10 mouse cellular contexts compared by ENCODE assay signal in the genomic region with DNA sequence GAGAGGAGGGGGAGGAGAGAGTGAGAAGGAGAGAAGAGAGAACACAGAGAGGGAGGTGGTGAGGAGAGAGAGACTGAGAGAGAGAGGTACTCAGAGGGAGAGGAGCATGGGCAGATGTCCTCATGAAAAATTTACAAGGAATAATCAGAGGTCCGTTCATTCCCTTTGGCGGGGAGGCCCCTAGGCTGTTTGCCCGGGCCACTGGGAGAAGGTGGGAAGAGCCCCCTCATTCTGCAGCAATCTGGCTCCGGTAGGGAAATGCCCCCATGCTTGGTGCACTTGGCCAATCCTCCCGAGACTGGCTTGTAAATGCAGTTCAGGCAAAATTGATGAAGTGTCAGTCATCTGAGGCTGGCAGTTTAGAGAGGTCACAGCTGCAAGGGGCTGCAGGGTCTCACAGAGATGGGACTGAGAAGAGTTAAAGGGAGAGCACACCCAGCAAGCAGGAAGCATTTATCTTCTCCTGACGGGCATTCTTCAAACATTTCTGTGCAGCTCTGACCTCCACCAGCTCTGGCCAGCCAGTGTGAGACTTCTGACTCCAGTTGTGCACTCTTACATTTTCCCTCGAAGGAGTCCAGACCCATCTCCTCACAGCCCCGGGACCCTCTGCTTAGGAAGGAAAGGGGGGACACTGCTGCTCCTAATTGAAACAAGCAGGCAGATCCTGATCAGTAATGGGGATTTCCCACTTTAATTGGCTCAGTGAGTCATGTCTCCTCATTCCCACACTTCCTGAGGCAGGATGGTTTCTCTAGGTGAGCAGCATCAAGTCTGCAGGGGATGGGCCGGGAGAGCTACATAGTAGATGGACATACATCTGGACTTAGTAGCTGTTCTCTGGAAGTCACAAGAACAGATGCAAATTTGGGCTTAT.
DNase-seq lines count a peak whose midpoint lies in the region; ATAC-seq and TF ChIP-seq lines count a peak whose summit lies in the region.
"Had no signal": no experiment of that assay in that cellular context is flagged by ENCODE, and none has a peak within 500 bp of the region (broad histone marks: within the 10 kb centered on the region; RNA-seq: fewer than 3 reads in every experiment).

No protein-coding gene starts in this region.

- H3K36me3 ChIP-seq in forebrain, embryonic 14.5 days (ENCODE audit: control insufficient read depth, insufficient read depth, low read length), result no peaks in the 10 kb centered on the region
- H3K36me3 ChIP-seq in limb, embryonic 14.5 days (ENCODE audit: control insufficient read depth, insufficient read depth, low read length), result no peaks in the 10 kb centered on the region
- H3K36me3 ChIP-seq: embryonic facial prominence, embryonic 15.5 days; G1E had no signal

- H3K4me1 ChIP-seq in forebrain, embryonic 14.5 days (ENCODE audit: control insufficient read depth, insufficient read depth, low read length), result peaks cover 10% of the 10 kb centered on the region; the same call in 1 of the 2 replicates
- H3K4me1 ChIP-seq in limb, embryonic 14.5 days (ENCODE audit: control insufficient read depth, insufficient read depth, low read length), result peaks cover 4% of the 10 kb centered on the region; the same call in 1 of the 2 replicates

- peak; percentile 19 for DNase-seq in right cerebral cortex, postnatal 4 days
- DNase-seq in right cerebral cortex, postnatal 25 days, result no peak
- peak; percentile 71 for DNase-seq in forebrain, embryonic 14.5 days (ENCODE audit: low spot score)
- no peak for DNase-seq in limb, embryonic 14.5 days (ENCODE audit: low spot score)
- peak; percentile 68 for DNase-seq in retina, postnatal 1 day
- DNase-seq in ovary, postnatal 14 days (ENCODE audit: low spot score), result no peak
- no peak for DNase-seq in urinary bladder, adult 18-20 months (ENCODE audit: low spot score in 2 of 2)
- DNase-seq in adrenal gland, adult (ENCODE audit: inconsistent age in 2 of 2, low spot score in 1 of 2), result no peak

- peak overlapping the region; percentile 91 for H3K27ac ChIP-seq in forebrain, embryonic 14.5 days (ENCODE audit: low read depth, low read length)
- H3K27ac ChIP-seq in limb, embryonic 14.5 days (replicated peaks; ENCODE audit: low read depth, low read length), result no peak overlapping the region
- H3K27ac ChIP-seq: embryonic facial prominence, embryonic 15.5 days had no signal

- H3K4me2 ChIP-seq in forebrain, embryonic 14.5 days (ENCODE audit: low read length), result peak overlapping the region; percentile 30
- no peak overlapping the region for H3K4me2 ChIP-seq in limb, embryonic 14.5 days (replicated peaks; ENCODE audit: low read depth, low read length, severe bottlenecking)

- no peaks in the 10 kb centered on the region for H3K27me3 ChIP-seq in forebrain, embryonic 14.5 days (replicated peaks; ENCODE audit: control insufficient read depth, insufficient read depth, low read length)
- no peaks in the 10 kb centered on the region for H3K27me3 ChIP-seq in limb, embryonic 14.5 days (ENCODE audit: control insufficient read depth, insufficient read depth, low read length)
- H3K27me3 ChIP-seq: embryonic facial prominence, embryonic 15.5 days had no signal

- no peak overlapping the region for H3K4me3 ChIP-seq in forebrain, embryonic 14.5 days (ENCODE audit: low read depth, low read length)
- no peak overlapping the region for H3K4me3 ChIP-seq in limb, embryonic 14.5 days (replicated peaks; ENCODE audit: low read length)
- H3K4me3 ChIP-seq: embryonic facial prominence, embryonic 15.5 days had no signal

- 47% methylated on average over 9 of the region's 9 CpGs for WGBS in forebrain, embryonic 14.5 days
- 13% methylated on average over 9 of the region's 9 CpGs for WGBS in limb, embryonic 14.5 days

- peak; percentile 73 for ATAC-seq in forebrain, embryonic 14.5 days
- peak; percentile 38; the same call in 1 of the 2 replicates for ATAC-seq in limb, embryonic 14.5 days (ENCODE audit: low FRiP score, low read depth)

- H3K9me3 ChIP-seq in forebrain, embryonic 14.5 days (replicated peaks; ENCODE audit: control insufficient read depth, low read length), result no peaks in the 10 kb centered on the region
- no peaks in the 10 kb centered on the region for H3K9me3 ChIP-seq in limb, embryonic 14.5 days (ENCODE audit: control insufficient read depth, low read length)
- H3K9me3 ChIP-seq: embryonic facial prominence, embryonic 15.5 days had no signal

- peak overlapping the region; percentile 21; the same call in 1 of the 2 replicates for H3K9ac ChIP-seq in forebrain, embryonic 14.5 days (ENCODE audit: low read length)
- no peak overlapping the region for H3K9ac ChIP-seq in limb, embryonic 14.5 days (ENCODE audit: low read depth, low read length, severe bottlenecking)
- H3K9ac ChIP-seq: embryonic facial prominence, embryonic 15.5 days had no signal

- TF ChIP-seq POLR2A in limb, embryonic 14.5 days (IDR thresholded peaks at IDR 0.05; ENCODE audit: borderline replicate concordance, extremely low read depth, insufficient read depth, insufficient read length), result no peak

Comparison
In these comparisons a context has a peak if more than half of its experiments do, and no peak if none do; other contexts are left out.
1. DNase-seq: peak in right cerebral cortex, postnatal 4 days (single experiment), forebrain, embryonic 14.5 days (single experiment) and retina, postnatal 1 day (single experiment); none in right cerebral cortex, postnatal 25 days (single experiment), limb, embryonic 14.5 days (single experiment), ovary, postnatal 14 days (single experiment), urinary bladder, adult 18-20 months (0 of 2) and adrenal gland, adult (0 of 2).